Mouse (Mus musculus): Measurements from ENCODE around the gene Rbfox2.

Rbfox2 gene

DNA sequence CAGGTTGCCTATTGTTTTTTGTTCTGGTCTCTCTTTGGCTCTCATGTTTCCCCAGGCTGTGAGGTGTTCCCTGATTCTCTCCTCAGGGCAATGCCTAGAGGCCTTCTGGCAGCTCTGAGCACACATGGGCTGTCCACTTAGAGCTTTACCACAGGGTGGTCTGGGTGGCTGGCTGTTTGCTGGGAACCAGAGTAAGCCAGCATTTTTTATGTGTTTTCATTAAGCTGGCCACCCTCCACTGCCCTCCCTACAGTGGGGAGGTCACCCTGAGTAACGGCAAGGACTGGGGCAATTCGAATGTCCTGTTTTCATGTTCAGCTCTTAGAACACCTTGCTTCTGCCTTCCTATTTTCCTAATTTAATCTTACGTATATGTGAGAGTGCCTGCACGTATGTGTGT, 24.6 kb upstream of the Rbfox2 start:
- no peak for DNase-seq (ENCODE audit: low spot score in 2 of 2)

DNA sequence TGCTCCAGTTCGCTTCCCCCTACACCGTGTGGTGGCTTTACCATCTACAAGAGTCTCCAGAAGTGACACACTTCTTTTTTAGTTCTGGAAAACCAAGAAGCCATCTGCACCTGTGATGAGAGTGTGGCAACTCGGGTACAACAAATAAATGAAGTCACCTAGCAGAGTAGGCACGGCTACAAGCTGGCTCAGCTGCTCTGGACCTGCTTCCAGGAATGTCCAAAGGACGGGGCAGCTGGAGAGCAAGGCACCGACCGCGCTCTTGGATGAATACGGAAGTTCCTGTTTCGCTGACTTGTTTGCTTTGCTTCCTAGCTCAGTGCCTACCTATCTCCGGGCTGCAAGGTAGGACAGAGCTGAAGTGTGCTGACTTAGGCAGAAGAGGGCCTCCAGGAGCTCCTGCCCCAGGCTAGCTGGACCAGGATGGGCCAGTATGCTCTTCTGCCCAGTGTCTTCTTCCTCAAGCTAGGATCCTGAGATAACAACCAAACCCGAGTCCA, 22.9 kb upstream of the Rbfox2 start:
- DNase-seq (ENCODE audit: low spot score in 2 of 2), result no peak

DNA sequence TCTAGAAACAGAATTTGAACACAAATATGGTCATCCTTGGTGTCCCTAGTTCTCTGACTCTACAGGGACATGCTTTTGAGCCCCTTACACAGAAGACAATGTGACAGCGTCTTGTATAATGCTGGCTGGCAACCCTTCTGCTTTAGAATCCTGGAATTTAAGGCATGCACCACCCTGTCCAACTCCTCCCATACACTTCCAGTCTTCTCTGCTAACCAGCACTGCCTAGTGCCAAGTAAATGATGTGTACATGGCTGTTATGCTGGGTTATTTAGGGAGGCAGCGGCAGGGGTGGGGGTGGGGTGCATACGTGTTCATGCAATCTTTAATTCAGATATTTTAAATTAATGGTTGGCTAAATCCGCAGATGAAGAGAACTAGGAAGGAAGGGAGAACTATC, 19.6 kb upstream of the Rbfox2 start:
- no peak for DNase-seq (ENCODE audit: low spot score in 2 of 2)

DNA sequence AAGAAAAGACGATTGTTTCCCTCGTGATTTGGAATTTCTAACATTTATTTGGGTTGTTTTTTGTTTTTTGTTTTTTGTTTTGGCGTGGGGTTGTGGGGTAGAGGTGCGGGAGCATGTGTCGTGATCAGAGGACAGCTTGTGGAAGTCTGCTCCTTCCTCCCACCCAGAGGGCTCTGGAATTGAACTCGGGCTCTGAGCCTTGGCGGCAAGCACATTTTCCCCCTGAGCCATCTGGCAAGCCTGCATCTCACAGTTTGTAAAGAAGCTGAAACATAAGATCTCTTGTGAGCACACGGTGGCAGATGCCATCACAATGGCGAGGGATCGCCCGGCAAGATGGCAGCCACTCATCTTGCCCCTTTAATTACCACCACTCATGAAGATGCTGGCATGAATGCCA, 17.6 kb upstream of the Rbfox2 start:
- DNase-seq (ENCODE audit: low spot score in 2 of 2), result no peak

DNA sequence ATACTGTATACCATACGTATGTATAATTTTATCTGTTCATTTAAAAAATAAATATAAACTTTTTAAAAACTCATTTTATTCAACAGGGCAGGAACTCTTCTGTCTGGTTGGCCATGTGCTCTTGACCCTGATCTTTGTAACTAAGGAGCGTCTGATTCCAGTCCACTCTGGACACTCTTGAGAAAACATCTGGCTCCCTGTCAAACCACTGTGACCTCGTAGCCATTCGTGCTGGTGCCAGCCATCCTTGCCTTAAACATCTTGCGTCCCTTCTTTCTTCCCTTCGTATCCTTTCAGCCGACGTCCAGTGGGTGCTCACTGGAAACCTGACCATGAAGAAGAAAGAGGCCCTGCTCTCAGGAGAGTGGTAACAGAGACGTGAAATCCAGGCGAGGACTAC, 16.4 kb upstream of the Rbfox2 start:
- no peak for DNase-seq (ENCODE audit: low spot score in 2 of 2)

DNA sequence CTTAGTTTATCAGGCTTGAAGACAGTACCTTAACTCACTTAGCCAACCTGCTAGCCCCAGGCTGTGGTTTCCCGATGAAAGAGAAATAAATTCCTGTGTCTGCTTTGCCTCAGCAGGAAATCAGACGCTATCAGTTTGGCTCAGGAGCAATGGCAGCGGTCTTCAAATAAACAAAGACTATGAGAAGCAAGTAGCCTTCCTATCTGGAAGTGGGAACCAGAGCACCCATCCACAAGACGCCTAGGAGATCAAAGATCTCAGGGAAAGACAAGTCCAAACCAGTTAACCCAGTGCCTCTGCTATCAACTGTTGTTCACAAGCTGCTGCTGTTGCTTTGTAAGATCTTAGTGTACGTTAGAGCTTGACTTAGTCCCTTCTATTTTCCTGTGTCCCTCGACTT, 6.9 kb upstream of the Rbfox2 start:
- DNase-seq (ENCODE audit: low spot score in 2 of 2), result no peak

DNA sequence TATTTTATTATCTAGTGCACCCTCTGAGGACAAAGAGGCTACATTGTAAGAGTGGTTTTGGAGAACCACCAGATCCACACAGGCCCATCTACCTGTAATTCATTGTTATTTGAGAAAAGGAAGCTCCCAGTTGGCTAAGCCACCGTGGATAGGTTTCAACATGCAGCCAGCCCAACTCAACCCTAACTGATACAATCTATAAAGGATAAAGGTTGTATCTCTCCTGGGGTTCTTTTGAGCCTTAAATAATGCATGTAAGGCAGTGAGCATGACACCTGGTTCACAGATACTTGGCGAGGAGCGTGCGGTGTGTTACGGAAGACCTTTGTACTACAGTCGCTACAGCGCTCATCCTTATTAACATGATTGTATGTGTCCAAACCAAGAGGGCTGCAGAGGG, 6.0 kb upstream of the Rbfox2 start:
- DNase-seq (ENCODE audit: low spot score in 2 of 2), result no peak

DNA sequence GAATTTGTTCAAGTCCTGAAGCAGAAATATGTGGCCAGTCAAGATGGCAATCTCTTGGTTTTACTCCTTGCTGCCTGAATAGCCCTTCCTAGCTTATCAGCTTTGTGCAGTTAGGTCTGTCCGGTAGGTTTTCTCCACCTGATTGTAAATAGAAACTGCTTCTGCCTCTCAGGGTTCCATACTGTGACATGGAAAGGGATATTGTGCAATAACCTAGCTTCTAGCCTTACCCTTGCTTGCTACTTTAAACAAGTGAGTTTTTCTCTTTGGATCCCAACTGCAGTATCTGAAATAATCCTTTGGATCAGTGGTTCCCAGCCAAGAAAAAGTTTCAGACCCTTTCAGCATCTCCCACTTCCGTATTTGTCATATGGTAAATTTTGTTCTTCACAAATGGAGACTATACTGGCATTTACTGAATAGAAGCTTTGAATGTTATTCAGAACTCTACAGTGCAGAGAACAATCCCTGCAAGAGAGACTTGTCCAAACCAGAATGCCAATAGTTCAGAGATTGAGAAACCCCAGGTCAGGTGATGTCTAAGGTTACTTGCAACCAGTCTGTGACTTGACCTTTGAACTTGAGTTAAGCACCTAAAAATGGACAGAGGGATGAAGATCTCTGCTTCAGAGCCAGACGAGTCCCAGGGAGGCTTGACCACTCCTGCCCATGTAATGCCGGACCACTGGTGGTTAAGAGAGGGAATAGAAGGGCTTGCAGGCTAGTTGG, 1.1 kb upstream of the Rbfox2 start:
- no peak for DNase-seq (ENCODE audit: low spot score in 2 of 2)

DNA sequence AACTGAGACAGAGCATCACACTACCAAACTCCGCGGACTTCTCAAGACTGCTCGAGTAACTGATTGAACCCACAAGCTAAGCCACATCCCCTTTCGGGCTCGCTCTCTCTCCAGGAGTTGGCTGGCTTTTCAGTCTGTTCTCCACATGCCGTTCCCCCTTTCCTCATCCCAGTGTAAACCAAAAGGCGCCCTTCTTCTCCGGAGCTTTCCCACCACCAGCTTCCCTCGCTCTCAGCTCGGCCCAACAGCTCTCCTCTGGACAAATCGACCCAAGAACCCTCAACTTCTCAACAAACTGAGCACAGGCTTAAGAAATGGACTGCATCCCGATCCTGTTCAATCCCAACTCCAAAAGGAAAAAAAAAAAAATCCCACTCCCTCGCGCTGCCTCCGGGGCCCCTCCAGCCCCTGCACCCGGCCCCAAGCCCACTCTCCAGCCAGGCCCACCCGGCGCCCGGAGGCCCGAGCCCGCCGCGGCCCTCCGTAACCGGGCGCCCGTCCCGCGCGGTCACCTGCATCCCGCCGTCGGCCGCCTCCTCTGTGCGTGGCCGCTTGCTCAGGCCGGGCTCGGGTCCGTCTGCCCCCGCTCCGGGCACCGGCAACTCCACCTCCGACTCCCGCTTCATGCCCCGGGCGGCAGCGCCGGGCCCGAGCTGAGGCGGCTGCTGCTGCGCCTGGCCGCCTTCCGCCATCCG, 805 bp downstream of the Rbfox2 start:
- DNase-seq (ENCODE audit: low spot score in 2 of 2), result peak in 1 of 2 experiments; percentile 29

DNA sequence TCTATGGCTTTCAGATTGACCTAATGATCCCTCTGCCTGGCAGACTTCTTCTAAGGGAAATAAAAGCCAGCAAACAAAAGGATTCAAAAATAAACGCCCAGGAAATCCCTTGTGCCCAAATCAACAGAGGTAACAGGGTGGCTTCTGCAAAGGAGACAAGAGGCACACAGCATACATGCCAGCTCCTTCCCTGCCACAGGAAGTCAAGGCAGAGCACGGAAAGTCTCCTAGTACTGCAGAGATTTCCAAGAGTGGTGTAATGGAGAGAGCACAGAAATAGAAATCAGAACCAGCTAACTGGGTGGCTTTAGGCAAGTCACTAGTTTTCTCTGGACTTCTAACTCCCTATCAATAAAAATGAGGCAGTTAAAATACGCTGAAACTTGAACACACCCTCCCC, 1.8 kb downstream of the Rbfox2 start:
- no peak for DNase-seq (ENCODE audit: low spot score in 2 of 2)

DNA sequence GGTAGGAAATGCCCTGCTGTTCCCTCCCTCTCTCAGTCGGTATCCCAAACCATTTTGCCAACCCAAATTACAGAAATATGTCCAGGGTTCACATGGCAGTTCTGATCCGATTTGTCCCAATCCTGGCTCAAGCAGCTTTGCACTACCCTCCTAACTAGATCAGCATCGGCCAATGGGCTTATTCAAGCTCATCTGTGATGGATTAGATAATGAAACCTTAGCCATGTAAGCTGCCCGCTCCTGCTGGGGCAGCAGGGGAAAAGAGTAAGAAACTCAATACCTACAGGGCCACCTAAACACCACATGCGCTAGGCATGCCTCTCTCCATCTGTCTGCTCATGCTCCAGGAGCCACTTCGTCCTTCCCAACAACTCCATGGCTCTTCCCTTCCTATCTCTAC, 5.7 kb downstream of the Rbfox2 start:
- DNase-seq (ENCODE audit: low spot score in 2 of 2), result no peak

DNA sequence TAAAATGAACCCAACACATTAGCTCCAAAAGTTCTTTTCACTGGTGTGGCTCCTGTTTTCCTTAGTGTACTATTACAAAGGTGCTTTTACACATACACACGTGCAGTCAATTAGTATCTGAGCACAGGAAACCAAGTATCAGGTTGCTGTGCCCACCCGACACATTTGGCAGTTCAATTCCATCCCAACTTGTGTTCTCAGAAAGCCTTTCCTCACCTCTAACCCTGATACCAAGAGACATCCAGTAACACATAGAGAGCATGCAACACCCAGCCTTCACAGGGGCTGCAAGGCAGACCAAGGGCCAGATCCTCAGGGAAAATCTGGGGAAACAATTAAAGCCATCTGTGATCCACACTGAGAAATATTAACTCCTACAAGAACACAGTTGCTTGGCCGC, 8.2 kb downstream of the Rbfox2 start:
- no peak for DNase-seq (ENCODE audit: low spot score in 2 of 2)

DNA sequence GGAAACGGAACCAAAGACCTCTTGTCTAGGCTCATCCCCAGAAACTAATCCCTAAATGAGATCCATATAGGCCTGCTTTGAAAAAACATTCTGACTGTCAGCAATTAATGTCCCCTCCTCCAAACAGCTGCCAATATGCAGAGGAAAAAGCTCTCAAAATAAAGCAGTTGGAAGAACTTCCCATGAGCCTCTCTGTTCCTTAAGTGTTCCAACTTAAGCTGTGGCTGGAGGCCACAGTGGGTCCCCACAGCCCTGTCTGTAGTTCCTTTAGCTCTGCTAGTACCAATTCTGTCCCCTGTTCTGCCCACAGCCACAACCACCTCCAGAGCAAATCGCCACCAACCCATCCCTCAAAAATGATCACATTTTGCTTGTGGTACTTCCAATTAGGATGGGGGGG, 10.2 kb downstream of the Rbfox2 start:
- no peak for DNase-seq (ENCODE audit: low spot score in 2 of 2)

DNA sequence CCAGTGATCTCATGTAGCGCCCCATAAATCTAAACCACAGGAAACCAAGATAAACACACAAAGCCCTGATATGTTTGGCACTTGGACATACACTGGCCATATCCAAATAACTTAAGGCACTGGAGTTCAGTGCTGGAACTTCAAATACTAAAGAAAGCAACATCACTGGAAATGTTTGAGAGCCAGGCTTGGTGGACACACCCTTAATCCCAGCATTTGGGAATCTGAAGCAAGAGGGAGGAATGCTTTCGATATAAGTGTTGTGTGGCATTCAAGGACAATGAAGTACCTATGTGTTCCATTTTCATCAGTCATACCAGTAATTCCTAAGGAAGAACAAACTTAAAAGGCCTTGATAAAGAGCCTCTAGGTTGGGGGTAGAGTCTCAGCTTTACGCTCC, 13.3 kb downstream of the Rbfox2 start:
- DNase-seq (ENCODE audit: low spot score in 2 of 2), result no peak

DNA sequence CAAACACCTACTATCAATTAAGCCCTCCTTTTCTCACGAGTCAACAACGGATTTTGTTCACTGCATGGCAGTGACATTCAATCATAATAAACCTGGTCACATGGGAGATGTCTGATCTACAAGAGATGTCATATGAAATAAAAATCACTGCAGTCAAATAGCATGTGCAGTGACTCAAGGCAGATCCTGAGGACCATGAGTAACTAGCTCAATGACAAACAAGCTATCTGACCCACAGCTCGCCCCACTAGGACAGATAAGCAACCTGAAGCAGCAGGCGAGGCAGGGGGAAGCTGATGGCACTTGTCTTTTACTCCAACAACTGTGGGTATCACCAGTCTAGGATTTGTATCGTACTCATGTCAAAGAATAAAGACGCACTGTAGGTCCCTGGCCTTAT, 14.4 kb downstream of the Rbfox2 start:
- DNase-seq (ENCODE audit: low spot score in 2 of 2), result no peak

DNA sequence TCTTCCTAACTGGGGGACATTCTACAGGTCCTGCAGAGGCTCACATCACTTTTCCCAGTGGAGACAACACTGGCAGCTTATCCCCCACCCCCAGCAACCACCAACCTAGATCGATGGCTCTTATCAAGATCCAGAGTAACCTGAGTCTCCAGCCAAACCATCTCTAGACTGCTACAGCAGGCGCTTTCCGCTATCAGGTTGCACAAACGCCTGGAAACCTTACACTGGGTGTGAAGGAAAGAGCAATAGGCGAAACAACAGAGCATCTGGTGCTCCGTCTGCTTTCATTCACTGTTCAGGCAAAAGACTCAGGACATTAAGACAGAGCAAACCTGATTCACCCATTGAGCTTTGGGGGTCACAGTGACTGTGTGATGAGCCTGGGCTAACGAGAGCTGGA, 15.3 kb downstream of the Rbfox2 start:
- no peak for DNase-seq (ENCODE audit: low spot score in 2 of 2)

DNA sequence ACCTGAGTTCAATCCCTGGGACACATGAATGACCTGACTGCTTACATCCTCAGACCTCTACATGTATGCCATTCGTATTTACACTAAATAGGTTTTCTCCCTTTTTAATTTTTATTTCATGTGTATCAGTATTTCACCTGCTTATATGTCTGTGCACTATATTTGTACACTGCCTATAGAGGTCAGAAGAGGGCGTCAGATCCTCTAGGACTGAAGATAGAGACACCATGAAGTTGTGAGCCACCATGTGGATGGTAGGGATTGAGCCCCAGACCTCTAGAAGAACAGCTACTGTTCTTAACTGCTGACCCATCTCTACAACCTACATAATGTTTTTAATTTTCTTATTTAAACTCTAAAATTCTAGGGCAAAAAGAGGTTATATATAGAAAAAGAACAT, 16.5 kb downstream of the Rbfox2 start:
- no peak for DNase-seq (ENCODE audit: low spot score in 2 of 2)

DNA sequence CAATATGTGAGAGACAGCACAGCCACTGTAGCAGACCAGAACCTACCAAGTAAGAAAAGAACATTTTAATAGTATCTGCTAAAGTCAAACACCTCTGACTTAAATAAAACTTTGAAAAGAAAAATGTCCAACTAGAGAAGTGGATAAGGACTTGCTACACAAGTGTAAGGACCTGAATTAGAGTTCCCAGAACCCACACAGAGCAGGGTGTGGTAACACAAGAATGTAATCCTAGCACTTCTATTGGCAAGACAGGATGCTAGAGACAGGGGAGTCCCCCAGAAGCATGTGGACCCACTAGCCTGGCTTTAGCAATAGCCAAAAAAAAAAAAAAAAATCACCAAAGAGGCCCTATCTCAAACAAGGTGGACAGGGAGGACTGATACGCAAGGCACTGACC, 26.7 kb downstream of the Rbfox2 start:
- DNase-seq (ENCODE audit: low spot score in 2 of 2), result no peak

DNA sequence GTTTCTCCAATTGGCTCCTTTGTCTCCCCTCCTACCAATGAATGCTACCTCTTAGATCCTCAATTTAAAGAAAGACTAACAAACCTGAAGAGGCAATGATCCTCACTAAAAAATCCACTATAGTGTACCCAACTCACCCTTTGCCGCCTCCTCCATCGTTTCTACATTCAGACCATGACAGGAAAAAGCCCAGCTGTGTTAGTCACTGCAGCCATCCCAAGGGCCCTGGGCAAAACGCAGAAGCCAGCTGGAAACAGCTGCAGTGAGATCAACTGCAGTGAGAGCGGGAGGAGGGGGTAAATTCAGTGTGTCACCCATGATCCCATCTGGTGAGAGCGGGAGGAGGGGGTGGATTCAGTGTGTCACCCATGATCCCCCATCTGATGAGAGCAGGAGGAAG, 28.0 kb downstream of the Rbfox2 start:
- no peak for DNase-seq (ENCODE audit: low spot score in 2 of 2)

DNA sequence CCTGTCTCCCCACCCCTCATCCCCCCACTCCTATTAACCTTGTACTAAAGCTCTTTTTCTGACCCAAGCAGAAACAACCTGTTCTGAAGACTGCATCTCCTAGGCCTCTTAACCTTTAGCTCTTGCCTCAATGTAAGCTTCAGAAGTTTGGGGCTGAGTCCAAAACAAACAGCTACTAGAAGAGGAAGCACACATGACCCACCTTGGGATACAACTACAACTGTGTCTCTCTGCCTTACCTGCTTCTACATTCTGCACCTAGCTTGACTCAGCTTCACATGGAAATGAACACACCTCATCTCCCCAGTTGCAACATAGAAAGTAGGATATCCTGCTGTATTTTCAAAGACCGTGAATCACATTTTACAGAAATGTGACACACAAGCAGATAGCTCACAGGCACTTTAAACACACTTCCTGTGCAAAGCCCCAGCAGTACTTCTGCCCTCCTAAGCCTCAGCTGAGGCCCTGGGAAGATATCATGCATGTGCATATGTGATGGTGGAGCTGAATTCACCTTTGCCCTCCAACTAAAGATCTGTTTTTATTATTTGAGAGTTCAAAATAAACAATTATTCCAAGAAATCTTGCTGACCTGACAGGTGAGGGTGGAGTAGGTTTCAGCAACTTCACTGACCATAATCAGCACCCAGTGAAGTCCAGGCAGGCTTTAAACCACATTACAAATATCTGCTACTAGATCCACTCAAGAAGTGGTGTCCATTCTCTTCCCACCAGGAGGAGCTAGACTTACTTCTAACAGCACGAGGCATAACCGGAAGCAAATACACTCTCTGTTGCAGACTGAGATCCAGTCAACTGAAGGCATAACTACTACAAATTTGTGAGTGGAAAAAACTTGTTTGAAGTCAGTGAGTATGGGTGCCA, 29.7 kb downstream of the Rbfox2 start:
- DNase-seq (ENCODE audit: low spot score in 2 of 2), result no peak

DNA sequence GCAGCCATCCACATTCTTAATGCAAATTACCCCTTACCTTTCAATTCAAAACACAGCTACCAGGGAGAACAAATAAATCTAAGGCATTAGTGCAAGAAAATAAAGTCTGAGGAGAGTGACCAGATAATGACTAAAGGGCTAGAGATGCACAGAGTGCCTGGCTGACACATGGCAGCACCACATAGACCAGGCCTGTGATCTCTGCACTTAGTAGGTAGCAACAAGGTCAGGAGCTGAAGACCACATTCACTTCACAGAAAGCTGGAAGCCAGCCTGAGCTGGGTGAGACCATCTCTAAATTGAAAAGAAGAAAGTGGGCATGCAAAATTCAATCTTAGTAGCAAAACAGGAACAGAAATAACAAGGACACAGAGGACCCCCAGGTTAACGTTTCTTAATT, 30.5 kb downstream of the Rbfox2 start:
- no peak for DNase-seq (ENCODE audit: low spot score in 2 of 2)

DNA sequence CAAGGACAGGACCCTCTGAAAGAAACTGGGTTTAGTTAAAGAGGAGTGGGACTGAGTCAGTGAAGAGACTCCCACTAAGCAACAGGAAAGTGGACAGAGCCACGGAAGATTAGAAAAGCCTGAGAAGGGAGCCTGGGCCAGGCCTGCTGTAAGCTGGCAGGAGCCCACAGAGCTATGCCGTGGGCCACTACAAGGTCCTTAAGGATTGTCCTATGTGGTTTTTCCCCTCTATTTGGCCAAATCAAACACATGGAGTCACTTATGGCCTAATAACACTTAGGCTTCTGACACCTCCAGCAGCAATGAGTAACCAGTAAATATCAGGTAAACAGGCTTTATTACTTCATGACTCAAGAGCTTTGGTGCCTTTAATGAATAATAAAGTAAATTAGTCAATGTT, 31.2 kb downstream of the Rbfox2 start:
- DNase-seq (ENCODE audit: low spot score in 2 of 2), result no peak

DNA sequence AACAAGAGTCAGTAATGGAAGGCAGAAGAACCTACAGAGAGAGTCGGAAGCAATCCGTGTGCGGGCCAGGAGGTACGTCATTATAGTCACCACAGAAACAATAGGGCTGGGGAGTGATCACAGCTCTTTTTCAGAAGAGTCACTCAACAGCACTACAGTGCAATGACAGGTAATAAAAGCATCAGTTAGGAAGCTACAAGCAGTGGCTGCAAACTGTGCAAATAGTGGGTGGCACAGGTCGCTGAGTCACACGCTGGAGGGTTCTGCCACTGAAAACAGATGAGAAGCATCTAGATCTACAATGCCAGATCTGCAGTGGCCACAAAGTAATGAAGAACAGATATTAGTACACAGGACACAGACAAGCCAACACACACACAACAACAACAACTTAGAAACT, 32.9 kb downstream of the Rbfox2 start:
- no peak for DNase-seq (ENCODE audit: low spot score in 2 of 2)

All from frontal cortex, postnatal 14 days (tissue).